Comparison of ENCODE assay signal across 9 mouse cellular contexts in genomic region chr5:106574560-106574946, GRCm38 (mm10). TPM values are rescaled to one million over a fixed set of nuclear protein-coding genes. Genes with fewer than 3 reads are reported as not detected.
DNase-seq lines count a peak whose midpoint lies in the region; ATAC-seq and TF ChIP-seq lines count a peak whose summit lies in the region.
"Had no signal": no experiment of that assay in that cellular context is flagged by ENCODE, and none has a peak within 500 bp of the region (broad histone marks: within the 10 kb centered on the region; RNA-seq: fewer than 3 reads in every experiment).

No protein-coding gene starts in this region.

- H3K9me3 ChIP-seq in E14TG2a.4 (ENCODE audit: low read length) = no peaks in the 10 kb centered on the region
- H3K9me3 ChIP-seq in forebrain, embryonic 13.5 days (replicated peaks) = no peaks in the 10 kb centered on the region
- no peaks in the 10 kb centered on the region for H3K9me3 ChIP-seq in heart, postnatal 0 days (replicated peaks; ENCODE audit: control insufficient read depth, low read length)
- no peaks in the 10 kb centered on the region for H3K9me3 ChIP-seq in liver, embryonic 14.5 days (ENCODE audit: control insufficient read depth, low read length)
- no peaks in the 10 kb centered on the region for H3K9me3 ChIP-seq in neural tube, embryonic 11.5 days (ENCODE audit: control insufficient read depth, low read length)
- no peaks in the 10 kb centered on the region for H3K9me3 ChIP-seq in stomach, embryonic 15.5 days

- WGBS in forebrain, embryonic 13.5 days = under 1% methylated on average over 31 of the region's 45 CpGs
- 1% methylated on average over 39 of the region's 45 CpGs for WGBS in heart, postnatal 0 days
- WGBS in liver, embryonic 14.5 days (ENCODE audit: insufficient replicate concordance) = 1% methylated on average over 36 of the region's 45 CpGs
- under 1% methylated on average over 42 of the region's 45 CpGs for WGBS in neural tube, embryonic 11.5 days
- 0% methylated on average over 45 of the region's 45 CpGs for WGBS in stomach, embryonic 15.5 days

- H3K27ac ChIP-seq in forebrain, embryonic 13.5 days = peak overlapping the region; percentile 48; the same call in 1 of the 2 replicates
- H3K27ac ChIP-seq in heart, postnatal 0 days (ENCODE audit: low read depth) = no peak overlapping the region
- no peak overlapping the region for H3K27ac ChIP-seq in liver, embryonic 14.5 days
- no peak overlapping the region for H3K27ac ChIP-seq in neural tube, embryonic 11.5 days (ENCODE audit: low read depth, low read length)
- H3K27ac ChIP-seq in stomach, embryonic 15.5 days = no peak overlapping the region

- peak overlapping the region; percentile 70 for H3K9ac ChIP-seq in forebrain, embryonic 13.5 days
- H3K9ac ChIP-seq in heart, postnatal 0 days (replicated peaks; ENCODE audit: low read depth, low read length) = peak overlapping the region; percentile 27
- H3K9ac ChIP-seq in liver, embryonic 14.5 days (replicated peaks) = no peak overlapping the region
- peak overlapping the region; percentile 72 for H3K9ac ChIP-seq in neural tube, embryonic 11.5 days (ENCODE audit: low read length)
- peak overlapping the region; percentile 36; the same call in 1 of the 2 replicates for H3K9ac ChIP-seq in stomach, embryonic 15.5 days

- H3K4me1 ChIP-seq in E14TG2a.4 (replicated peaks; ENCODE audit: low read depth, low read length) = peaks cover 12% of the 10 kb centered on the region; the same call in 1 of the 2 replicates
- peaks cover 32% of the 10 kb centered on the region for H3K4me1 ChIP-seq in forebrain, embryonic 13.5 days
- H3K4me1 ChIP-seq in heart, postnatal 0 days (ENCODE audit: control insufficient read depth, insufficient read depth) = peaks cover 8% of the 10 kb centered on the region
- H3K4me1 ChIP-seq in liver, embryonic 14.5 days (replicated peaks; ENCODE audit: control insufficient read depth in 2 of 2, insufficient read depth in 2 of 2, low read length in 1 of 2) = no peaks in the 10 kb centered on the region
- peaks cover 4% of the 10 kb centered on the region; the same call in 1 of the 2 replicates for H3K4me1 ChIP-seq in neural tube, embryonic 11.5 days (ENCODE audit: control insufficient read depth, insufficient read depth, low read length)
- H3K4me1 ChIP-seq in stomach, embryonic 15.5 days = peaks cover 6% of the 10 kb centered on the region

- DNase-seq in cerebellum, adult 11 months = peak; percentile 91
- DNase-seq in heart, postnatal 0 days (ENCODE audit: low spot score) = peak; percentile 55
- DNase-seq in kidney, postnatal 36 days = peak; percentile 51 to 84
- peak; percentile 28 to 29 (median 28) for DNase-seq in liver, embryonic 14.5 days (ENCODE audit: low read depth in 3 of 3, low spot score in 3 of 3)
- DNase-seq in neural tube, embryonic 11.5 days (ENCODE audit: low spot score) = peak; percentile 91

- H3K36me3 ChIP-seq in E14TG2a.4 (ENCODE audit: insufficient read depth, low read length) = no peaks in the 10 kb centered on the region
- H3K36me3 ChIP-seq in forebrain, embryonic 13.5 days (ENCODE audit: poor library complexity, severe bottlenecking) = no peaks in the 10 kb centered on the region
- no peaks in the 10 kb centered on the region for H3K36me3 ChIP-seq in heart, postnatal 0 days (replicated peaks; ENCODE audit: control insufficient read depth, insufficient read depth, low read length)
- no peaks in the 10 kb centered on the region for H3K36me3 ChIP-seq in liver, embryonic 14.5 days (replicated peaks; ENCODE audit: control insufficient read depth, insufficient read depth, low read depth)
- H3K36me3 ChIP-seq in neural tube, embryonic 11.5 days (ENCODE audit: control insufficient read depth, insufficient read depth, low read length) = no peaks in the 10 kb centered on the region
- no peaks in the 10 kb centered on the region for H3K36me3 ChIP-seq in stomach, embryonic 15.5 days
- H3K36me3 ChIP-seq: G1E had no signal

- no peak for TF ChIP-seq CTCF in E14TG2a.4 (conservative IDR thresholded peaks at IDR 0.05; ENCODE audit: low read length)
- peak; percentile 38 for TF ChIP-seq CTCF in heart, postnatal 0 days (IDR thresholded peaks at IDR 0.05; ENCODE audit: low read depth)
- TF ChIP-seq CTCF in liver, embryonic 14.5 days (IDR thresholded peaks at IDR 0.05; ENCODE audit: low read depth) = peak; percentile 40; the same call in 1 of the 2 replicates

- ATAC-seq in forebrain, embryonic 13.5 days = peak; percentile 79
- peak; percentile 97 for ATAC-seq in heart, postnatal 0 days (ENCODE audit: insufficient read depth, low read depth)
- peak; percentile 87 for ATAC-seq in liver, embryonic 14.5 days (ENCODE audit: insufficient read depth)
- ATAC-seq in neural tube, embryonic 11.5 days (ENCODE audit: insufficient read depth, low FRiP score, low TSS enrichment) = peak; percentile 94
- peak; percentile 93 for ATAC-seq in stomach, embryonic 15.5 days (ENCODE audit: insufficient read depth, low FRiP score, low read depth)

- peak overlapping the region; percentile 90 for H3K4me3 ChIP-seq in E14TG2a.4 (replicated peaks; ENCODE audit: low read length)
- H3K4me3 ChIP-seq in forebrain, embryonic 13.5 days = peak overlapping the region; percentile 55
- H3K4me3 ChIP-seq in heart, postnatal 0 days (ENCODE audit: low read depth, low read length) = peak overlapping the region; percentile 55
- H3K4me3 ChIP-seq in liver, embryonic 14.5 days (ENCODE audit: insufficient read depth in 1 of 2, low read depth in 2 of 2, low read length in 2 of 2) = peak overlapping the region; percentile 38 to 49
- H3K4me3 ChIP-seq in neural tube, embryonic 11.5 days (ENCODE audit: low read depth, low read length) = peak overlapping the region; percentile 57
- peak overlapping the region; percentile 66 for H3K4me3 ChIP-seq in stomach, embryonic 15.5 days (replicated peaks)

- peak overlapping the region; percentile 93 for H3K4me2 ChIP-seq in forebrain, embryonic 13.5 days
- H3K4me2 ChIP-seq in heart, postnatal 0 days (ENCODE audit: low read depth, low read length) = peak overlapping the region; percentile 94
- peak overlapping the region; percentile 78 for H3K4me2 ChIP-seq in liver, embryonic 14.5 days (ENCODE audit: low read depth)
- H3K4me2 ChIP-seq in neural tube, embryonic 11.5 days (ENCODE audit: low read depth) = peak overlapping the region; percentile 99
- peak overlapping the region; percentile 100 for H3K4me2 ChIP-seq in stomach, embryonic 15.5 days

- peaks cover 40% of the 10 kb centered on the region for H3K27me3 ChIP-seq in E14TG2a.4 (ENCODE audit: insufficient read depth, low read length)
- peaks cover 81% of the 10 kb centered on the region for H3K27me3 ChIP-seq in forebrain, embryonic 13.5 days
- H3K27me3 ChIP-seq in heart, postnatal 0 days (ENCODE audit: control insufficient read depth, insufficient read depth, low read length) = peaks cover 25% of the 10 kb centered on the region
- H3K27me3 ChIP-seq in liver, embryonic 14.5 days (ENCODE audit: control insufficient read depth, insufficient read depth, low read length) = peaks cover 25% of the 10 kb centered on the region
- peaks cover 14% of the 10 kb centered on the region for H3K27me3 ChIP-seq in neural tube, embryonic 11.5 days (ENCODE audit: control insufficient read depth, insufficient read depth, low read length)
- peaks cover 6% of the 10 kb centered on the region for H3K27me3 ChIP-seq in stomach, embryonic 15.5 days (replicated peaks)

- no peak for TF ChIP-seq EP300 in heart, postnatal 0 days (IDR thresholded peaks at IDR 0.05; ENCODE audit: low read depth)
- TF ChIP-seq EP300 in liver, embryonic 14.5 days (IDR thresholded peaks at IDR 0.05; ENCODE audit: low read depth) = no peak

RNA-seq across cellular contexts. Expression of gene Gm17304, which starts 34.3 kb away (rescaled TPM):
- polyA plus RNA-seq in forebrain, embryonic 13.5 days (2015; fragmentation: Nextera tagmentation; extraction: Ambion mirVana) = not detected in 2 replicates
- not detected in 2 replicates for total RNA-seq in heart, postnatal 0 days (2014; rRNA removed; ENCODE audit: low replicate concordance)
- not detected in 2 replicates for polyA plus RNA-seq in heart, postnatal 0 days (2015; fragmentation: Nextera tagmentation; extraction: Ambion mirVana)
- polyA plus RNA-seq in liver, embryonic 14.5 days (2012; rRNA removed) = not detected in 2 replicates
- polyA plus RNA-seq in liver, embryonic 14.5 days (2014; fragmentation: Nextera tagmentation; extraction: Ambion mirVana) = not detected in 2 replicates
- not detected in 2 replicates for polyA plus RNA-seq in neural tube, embryonic 11.5 days (2014; fragmentation: Nextera tagmentation; extraction: Ambion mirVana)
- not detected in 2 replicates for polyA plus RNA-seq in stomach, embryonic 15.5 days (2015; fragmentation: Nextera tagmentation; extraction: Ambion mirVana)
- total RNA-seq: G1E had no signal
- polyA plus RNA-seq: G1E had no signal

Comparison
In these comparisons a context has a peak if more than half of its experiments do, and no peak if none do; other contexts are left out.
1. DNase-seq: peak in every context shown above with its lines; median percentile 91 in cerebellum, adult 11 months; 91 in neural tube, embryonic 11.5 days; 68 in kidney, postnatal 36 days; 55 in heart, postnatal 0 days; 28 in liver, embryonic 14.5 days.